Mouse (Mus musculus): ENCODE measurements around the gene Tmem203.

- TF ChIP-seq CTCF (IDR thresholded peaks at IDR 0.05; ENCODE audit: borderline replicate concordance, extremely low read depth, insufficient read depth, insufficient read length) (no peak), POLR2A (IDR thresholded peaks at IDR 0.05; ENCODE audit: borderline replicate concordance, extremely low read depth, insufficient read depth, insufficient read length, poor library complexity, severe bottlenecking) (no peak)
These were observed 31.8 kb downstream of the Tmem203 start for GRCm38 (mm10) chr2:25286837-25287636.
